Mouse (Mus musculus): ENCODE measurements at regions not wholly inside any gene's neighbourhood (a gene's known extent, or its start where the extent isn't known, plus 50 kb on each side); places are given as distances from the start of the nearest gene placed in this dataset.

GRCm38 (mm10) chr13:80611937-80612336 is 271.2 kb upstream of the Arrdc3 start:
- no peak for DNase-seq

DNA sequence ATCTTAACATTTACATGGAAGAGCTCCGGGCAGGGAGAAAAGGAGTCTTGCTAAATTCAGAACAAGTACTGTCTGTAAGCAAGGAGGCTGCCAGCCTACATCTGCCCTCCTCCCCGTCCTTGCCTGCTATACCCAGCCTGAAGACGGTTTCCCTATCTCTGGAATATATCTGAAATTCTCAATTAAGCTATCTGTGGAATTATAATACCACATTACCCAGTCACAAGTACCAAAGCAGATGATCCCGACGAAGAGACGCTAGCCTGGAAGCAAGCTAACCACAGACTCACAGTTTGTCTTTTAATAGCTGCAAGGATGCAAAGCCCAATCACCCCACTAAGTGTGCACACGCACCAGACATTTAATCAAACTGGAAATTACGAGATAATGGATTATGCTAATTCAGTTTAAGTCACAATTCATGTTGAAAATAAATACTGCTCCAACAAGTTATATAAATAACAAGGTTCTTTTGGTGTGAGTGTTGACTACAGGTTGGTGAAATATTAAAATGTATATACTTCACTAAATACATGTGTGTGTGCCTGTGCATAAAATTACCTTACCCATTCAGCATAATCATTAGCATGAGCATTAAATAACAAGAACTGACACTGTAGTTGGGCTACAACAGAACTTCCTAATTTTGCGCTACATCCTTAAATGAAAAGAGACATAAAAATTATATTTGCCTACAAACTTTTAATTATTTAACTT is 269.9 kb upstream of the Arrdc3 start:
- no peak for DNase-seq

- DNase-seq = no peak
These were observed 269.3 kb upstream of the Arrdc3 start for GRCm38 (mm10) chr13:80613884-80614247.

DNA sequence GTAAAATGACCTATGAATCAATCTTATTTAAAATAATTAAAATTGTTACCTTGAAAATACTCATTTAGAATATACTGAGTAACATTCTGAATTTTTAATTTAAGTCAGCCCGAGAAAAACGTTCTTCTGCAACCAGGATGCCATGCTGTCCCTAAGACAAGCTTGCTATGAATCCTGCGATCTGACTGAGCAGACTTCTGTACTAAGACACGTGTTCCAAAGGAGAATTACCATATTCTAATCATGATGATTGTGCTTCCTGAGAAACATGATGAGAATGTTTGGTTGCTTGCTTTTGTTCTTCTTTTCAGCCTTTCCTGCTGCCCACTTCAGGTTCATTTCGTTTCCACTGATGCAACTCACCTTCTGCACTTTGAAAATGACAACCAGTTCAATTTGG is 268.2 kb upstream of the Arrdc3 start:
- no peak for DNase-seq

GRCm38 (mm10) chr13:80623005-80623404 is 260.2 kb upstream of the Arrdc3 start:
- DNase-seq = no peak

DNA sequence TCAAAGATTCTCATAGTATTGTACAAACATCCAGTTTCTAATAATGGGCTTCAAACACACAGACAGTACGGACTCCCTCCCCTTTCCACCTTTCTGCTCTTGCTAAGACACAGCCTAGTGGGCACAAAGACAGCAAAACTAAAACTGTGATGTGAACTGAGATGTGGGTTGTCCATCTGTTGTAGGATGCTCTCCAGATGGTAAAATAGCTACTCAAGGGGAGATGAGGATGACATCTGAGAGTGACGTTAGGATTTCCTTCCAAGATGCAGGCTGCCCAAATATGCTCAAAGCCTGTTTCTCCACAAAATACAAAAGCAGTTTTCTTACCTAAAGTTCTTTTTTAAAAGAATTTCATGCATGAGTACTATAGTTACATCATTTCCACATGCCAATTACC is 241.8 kb upstream of the Arrdc3 start:
- no peak for DNase-seq

GRCm38 (mm10) chr13:80647578-80647977 is 235.6 kb upstream of the Arrdc3 start:
- no peak for DNase-seq

DNA sequence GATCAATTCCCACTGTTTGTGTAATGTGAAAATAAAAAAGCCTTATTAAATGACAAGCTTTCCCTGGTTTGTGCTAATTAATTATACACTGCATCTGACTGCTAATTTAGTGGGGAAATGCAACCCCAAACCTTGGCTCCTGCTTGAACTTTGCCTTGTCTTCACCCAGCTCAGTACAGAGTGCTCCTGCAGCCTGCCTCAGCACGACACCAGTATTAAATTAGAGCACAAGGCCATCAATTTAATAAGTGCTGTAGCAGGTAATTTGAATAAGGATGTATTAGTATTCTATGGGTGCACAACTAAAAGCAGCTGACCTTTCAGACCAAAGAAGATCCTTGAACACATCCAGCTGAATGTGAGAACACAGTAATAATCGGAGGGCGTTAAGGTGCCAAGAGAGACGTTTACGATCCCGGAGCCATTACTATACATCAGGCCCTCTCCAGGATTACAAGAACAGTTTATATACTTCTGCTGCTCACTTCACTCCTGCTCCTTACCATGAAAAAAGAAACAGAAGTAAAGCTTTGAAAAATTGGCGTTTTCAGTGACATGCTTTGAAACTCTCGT is 230.1 kb upstream of the Arrdc3 start:
- no peak for DNase-seq

DNA sequence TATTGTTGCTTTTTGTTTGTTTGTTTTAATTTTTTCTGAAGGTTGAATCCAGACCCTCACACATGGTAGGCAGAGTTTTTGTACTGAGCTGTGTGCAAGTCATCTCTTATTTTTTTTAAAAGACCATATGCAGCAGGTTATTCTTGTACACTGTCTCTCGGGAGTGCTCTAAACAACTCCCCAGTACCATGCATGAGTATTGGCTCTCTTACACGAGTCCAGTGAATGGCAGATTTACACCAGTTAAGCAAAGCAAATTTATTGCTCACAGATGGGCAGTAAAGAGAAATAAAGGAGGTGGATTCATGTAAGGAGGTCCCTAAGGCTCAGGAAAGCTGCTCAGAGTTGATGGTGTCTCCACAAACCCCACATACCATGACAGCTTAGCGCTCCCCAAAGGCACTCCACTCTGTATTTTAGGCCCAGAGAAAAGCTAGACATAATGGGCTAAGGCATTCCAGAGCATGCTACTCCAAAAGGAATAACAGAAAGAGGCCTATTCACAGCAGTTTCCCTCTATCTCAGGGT is 216.9 kb upstream of the Arrdc3 start:
- DNase-seq = no peak

DNA sequence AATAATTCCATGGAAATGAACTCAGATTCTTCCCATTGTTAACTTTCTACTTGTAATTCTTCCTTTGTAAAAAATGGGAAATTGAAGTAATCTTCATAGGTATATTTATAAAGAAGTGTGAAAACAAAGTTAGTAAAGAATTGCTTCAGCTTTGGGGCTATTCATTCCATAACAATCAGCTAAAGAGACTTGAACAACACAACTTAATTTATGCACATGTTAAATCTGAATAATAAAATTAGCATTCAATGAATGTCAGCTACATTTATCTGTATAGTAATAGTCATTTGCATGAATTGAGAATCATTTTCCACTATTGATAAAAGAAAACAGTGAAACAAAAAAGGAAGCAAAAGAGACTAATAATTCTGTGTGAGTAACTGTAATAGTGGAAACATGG is 193.3 kb upstream of the Arrdc3 start:
- no peak for DNase-seq

DNA sequence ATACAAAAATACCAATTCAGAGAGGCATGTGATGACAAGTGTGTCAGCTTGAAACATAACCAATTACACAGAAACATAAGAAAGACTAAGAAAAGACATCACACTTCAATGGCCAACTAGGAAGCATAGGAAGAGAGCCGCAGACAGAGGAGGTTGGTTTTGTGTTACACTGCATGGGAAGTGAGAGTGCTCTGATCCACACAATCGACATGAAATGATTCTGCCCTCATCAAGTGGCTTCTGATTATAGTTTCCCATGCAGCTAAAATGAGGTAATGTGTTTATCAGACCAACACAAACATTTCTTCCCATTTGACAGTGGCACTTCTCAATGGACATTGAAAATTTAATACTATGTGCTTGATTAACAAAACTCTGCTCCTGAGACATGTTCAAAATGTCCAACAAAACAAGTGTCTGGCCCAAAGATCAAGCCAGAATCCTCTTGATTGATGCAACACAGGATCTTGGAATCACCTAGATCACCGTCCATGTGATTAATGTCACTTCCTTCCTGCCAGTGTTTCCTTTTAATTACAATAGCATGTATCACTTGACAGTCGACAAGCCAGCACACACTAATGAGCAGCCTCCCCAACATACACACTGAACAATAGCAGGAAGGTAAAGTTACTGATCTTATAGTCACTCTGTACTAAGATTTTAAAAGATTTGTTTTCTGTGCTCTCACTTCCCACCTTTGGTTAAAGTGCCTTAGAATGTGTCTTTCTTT is 192.4 kb upstream of the Arrdc3 start:
- no peak for DNase-seq

GRCm38 (mm10) chr13:80695549-80696150 is 187.5 kb upstream of the Arrdc3 start:
- no peak for DNase-seq

DNA sequence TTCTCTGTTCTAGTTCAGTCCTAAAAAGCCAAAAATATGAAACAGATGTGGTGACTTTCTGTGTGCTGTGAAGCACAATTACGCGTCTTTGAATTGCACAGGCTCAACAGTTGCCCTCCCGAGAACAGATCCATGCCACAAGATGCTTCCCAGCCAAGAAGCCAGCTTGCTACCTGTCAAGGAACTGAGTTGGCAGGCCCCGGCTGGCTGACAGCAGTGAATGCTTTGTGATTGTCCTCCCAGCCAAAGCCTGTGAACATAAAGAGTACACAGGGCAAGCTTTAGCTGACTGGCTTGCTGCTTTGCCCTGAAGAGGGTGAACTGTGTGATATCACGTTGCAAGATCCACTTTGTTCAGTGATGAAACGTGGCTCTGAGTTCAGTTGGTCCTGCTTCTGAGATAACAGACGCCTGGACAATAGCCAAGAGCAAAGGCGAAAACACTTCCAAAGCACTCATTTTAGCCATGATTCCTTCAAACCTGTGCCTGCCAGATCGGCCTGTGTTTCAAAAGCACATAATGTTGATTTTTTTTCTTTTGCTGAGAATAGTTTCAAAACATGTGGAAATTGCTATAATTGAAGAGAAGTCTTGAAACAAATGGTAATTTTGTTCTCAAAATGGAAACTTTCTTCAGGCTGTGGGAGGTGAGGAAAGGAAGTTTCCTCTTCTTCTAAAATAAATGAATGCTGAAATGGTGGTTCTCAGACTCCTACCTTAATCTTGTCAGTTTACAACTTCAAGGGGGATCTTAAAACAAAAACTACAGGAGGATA is 173.5 kb upstream of the Arrdc3 start:
- peak; percentile 3 for DNase-seq

DNA sequence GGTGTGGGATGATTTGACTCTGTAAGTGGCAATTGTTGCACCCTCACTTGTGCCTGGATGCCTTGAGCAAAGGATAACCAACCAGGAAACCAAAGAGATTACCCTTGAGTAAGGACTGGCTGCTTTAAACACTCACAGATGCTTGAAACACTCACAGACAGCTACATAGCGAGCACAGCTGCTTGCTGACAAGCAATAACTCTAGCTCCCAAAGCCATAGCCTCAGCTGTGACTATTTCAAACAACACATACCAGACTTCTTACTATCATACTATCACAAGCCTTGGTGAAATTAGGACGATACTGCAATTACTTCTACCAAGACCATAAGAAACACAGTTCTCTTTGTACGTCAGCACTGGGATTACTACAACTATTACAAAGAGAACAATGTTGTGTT is 163.9 kb upstream of the Arrdc3 start:
- DNase-seq = no peak

DNA sequence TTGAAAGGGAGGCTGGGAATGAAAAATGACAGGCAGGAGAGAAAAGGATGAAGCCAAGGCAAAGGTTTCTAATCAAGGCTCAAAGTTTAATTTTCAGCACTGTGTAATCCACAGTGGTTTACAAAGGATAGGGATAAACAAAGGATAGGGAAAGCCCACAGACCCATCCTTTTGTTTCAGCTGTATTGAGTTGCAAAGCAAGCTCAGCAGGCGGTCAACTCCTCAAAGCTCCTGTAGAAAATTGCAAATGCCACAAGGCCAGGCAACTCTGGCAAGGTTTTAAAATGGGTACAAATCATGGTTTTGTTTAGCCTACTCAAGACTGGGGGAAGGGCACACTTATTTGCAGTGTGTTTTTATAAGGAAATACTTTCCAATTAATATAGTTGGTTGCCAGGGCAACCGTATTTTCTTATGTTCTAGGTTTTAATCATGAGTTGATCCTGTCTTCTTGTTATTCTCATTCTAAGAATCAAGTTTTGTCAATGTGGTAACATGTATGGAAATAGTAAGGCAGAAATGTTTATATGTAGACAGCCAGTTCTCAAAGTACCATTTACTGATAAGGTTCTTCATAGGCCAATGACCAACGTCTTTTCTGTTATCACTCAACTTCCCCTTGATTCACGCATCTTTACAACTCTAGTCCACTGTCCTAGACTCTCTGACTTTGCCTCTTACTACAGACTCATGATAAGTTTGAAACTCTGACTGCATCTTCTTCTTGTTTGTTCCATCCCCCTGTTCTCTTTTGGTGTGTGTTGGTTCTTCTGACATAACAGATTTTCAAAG is 159.8 kb upstream of the Arrdc3 start:
- DNase-seq = no peak

- no peak for DNase-seq
These were observed 154.0 kb upstream of the Arrdc3 start for GRCm38 (mm10) chr13:80729202-80729601.

DNA sequence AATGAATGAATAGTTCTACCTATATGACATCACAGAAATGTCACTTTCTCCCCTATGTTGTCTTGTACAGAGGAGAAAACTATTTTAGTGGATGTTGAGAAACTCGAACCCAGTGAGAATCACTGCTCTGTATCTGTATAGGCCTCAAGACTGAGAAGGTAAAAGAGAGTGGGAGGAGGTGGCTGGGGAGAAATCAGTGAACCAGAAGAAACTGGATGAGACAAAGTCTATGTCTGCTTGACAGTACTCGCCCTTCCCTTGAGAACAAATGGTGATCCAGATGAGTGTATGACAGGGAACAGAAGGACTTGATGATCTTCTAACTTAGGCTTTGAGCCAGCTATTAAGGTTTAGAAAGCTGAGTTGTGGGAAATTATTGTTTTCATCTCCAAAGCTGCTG is 137.2 kb upstream of the Arrdc3 start:
- no peak for DNase-seq

DNA sequence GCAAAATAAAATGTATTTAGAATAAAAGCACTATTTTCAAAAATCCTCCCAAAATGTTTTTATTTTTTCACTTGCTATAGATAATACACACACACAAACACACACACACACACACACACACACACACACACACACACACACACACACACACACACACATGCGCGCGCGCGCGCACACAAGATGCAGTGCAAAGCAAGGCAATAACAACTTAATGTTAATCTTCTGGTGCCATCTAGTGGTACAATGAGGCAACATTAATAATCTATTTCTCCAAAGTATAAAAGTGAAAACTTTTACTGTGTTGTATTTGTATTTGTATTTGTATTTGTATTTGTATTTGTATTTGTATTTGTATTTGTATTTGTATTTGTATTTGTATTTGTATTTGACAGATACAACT is 136.2 kb upstream of the Arrdc3 start:
- peak; percentile 5 for DNase-seq
